In genomic region chr8:95589282-95589681, GRCm38 (mm10) we compare ENCODE assay signal across 31 mouse cellular contexts. TPM values are rescaled to one million over a fixed set of nuclear protein-coding genes. Genes with fewer than 3 reads are reported as not detected.
A peak's percentile ranks its signal among the peaks of the same experiment; 100 is the strongest.
DNase-seq lines count a peak whose midpoint lies in the region; ATAC-seq and TF ChIP-seq lines count a peak whose summit lies in the region.
"Had no signal": no experiment of that assay in that cellular context is flagged by ENCODE, and none has a peak within 500 bp of the region (broad histone marks: within the 10 kb centered on the region; RNA-seq: fewer than 3 reads in every experiment).

No protein-coding gene starts in this region.

- DNase-seq in hindbrain, embryonic 10.5 days (ENCODE audit: low spot score): peak; percentile 29
- DNase-seq in lung, embryonic 14.5 days: no peak
- DNase-seq in lung, postnatal 14 days: no peak
- no peak for DNase-seq in ES-E14 (ENCODE audit: low read depth, low spot score)
- DNase-seq in stomach, postnatal 0 days (ENCODE audit: low spot score): no peak
- no peak for DNase-seq in retina, postnatal 1 day
- DNase-seq: B cell, adult 2 months; cerebellum, adult 11 months; cerebellum, postnatal 10 days; embryo, embryonic 11 days; heart, postnatal 4 days; kidney, adult 11 months; kidney, postnatal 36 days; lung, adult 18-20 months; lung, postnatal 4 days; thymus, postnatal 14 days had no signal

- H3K4me1 ChIP-seq in hindbrain, embryonic 10.5 days (replicated peaks): peaks cover 4% of the 10 kb centered on the region
- H3K4me1 ChIP-seq in hindbrain, embryonic 16.5 days (ENCODE audit: control insufficient read depth, insufficient read depth, low read depth, low read length): no peaks in the 10 kb centered on the region
- H3K4me1 ChIP-seq in lung, embryonic 14.5 days (ENCODE audit: insufficient read depth): no peaks in the 10 kb centered on the region
- peaks cover 0 to 5% of the 10 kb centered on the region in 2 experiments; a peak in 2 of 4 replicates for H3K4me1 ChIP-seq in ES-E14 (ENCODE audit: control insufficient read depth in 2 of 2, insufficient read depth in 2 of 2, low read length in 2 of 2, poor library complexity in 1 of 2)
- H3K4me1 ChIP-seq in stomach, postnatal 0 days (replicated peaks; ENCODE audit: control insufficient read depth, insufficient read depth): no peaks in the 10 kb centered on the region
- H3K4me1 ChIP-seq: embryonic facial prominence, embryonic 13.5 days; kidney, embryonic 15.5 days; limb, embryonic 15.5 days; midbrain, embryonic 15.5 days; neural tube, embryonic 12.5 days had no signal

- H3K9me3 ChIP-seq in hindbrain, embryonic 10.5 days: no peaks in the 10 kb centered on the region
- peaks cover 2% of the 10 kb centered on the region; the same call in 1 of the 2 replicates for H3K9me3 ChIP-seq in hindbrain, embryonic 16.5 days (ENCODE audit: control insufficient read depth, low read length)
- no peaks in the 10 kb centered on the region for H3K9me3 ChIP-seq in lung, embryonic 14.5 days (ENCODE audit: low read depth, low read length)
- H3K9me3 ChIP-seq in ES-E14 (ENCODE audit: control insufficient read depth, insufficient read depth, low read depth, low read length): no peaks in the 10 kb centered on the region
- H3K9me3 ChIP-seq in stomach, postnatal 0 days (ENCODE audit: control insufficient read depth, low read length): no peaks in the 10 kb centered on the region
- H3K9me3 ChIP-seq: embryonic facial prominence, embryonic 13.5 days; forebrain, embryonic 12.5 days; heart, embryonic 15.5 days; kidney, embryonic 15.5 days; limb, embryonic 15.5 days; midbrain, embryonic 15.5 days; neural tube, embryonic 12.5 days had no signal

- H3K36me3 ChIP-seq in hindbrain, embryonic 10.5 days: no peaks in the 10 kb centered on the region
- H3K36me3 ChIP-seq in hindbrain, embryonic 16.5 days (ENCODE audit: control insufficient read depth, insufficient read depth, low read length): no peaks in the 10 kb centered on the region
- H3K36me3 ChIP-seq in lung, embryonic 14.5 days (ENCODE audit: insufficient read depth): no peaks in the 10 kb centered on the region
- no peaks in the 10 kb centered on the region for H3K36me3 ChIP-seq in ES-E14 (ENCODE audit: control insufficient read depth, insufficient read depth, low read length, poor library complexity, severe bottlenecking)
- H3K36me3 ChIP-seq in stomach, postnatal 0 days (ENCODE audit: control insufficient read depth, insufficient read depth, low read length): no peaks in the 10 kb centered on the region
- H3K36me3 ChIP-seq: embryonic facial prominence, embryonic 13.5 days; forebrain, embryonic 12.5 days; heart, embryonic 15.5 days; kidney, embryonic 15.5 days; limb, embryonic 15.5 days; midbrain, embryonic 15.5 days; neural tube, embryonic 12.5 days had no signal

- H3K27ac ChIP-seq in hindbrain, embryonic 10.5 days: no peak overlapping the region
- H3K27ac ChIP-seq in hindbrain, embryonic 16.5 days (ENCODE audit: low read depth, low read length): no peak overlapping the region
- H3K27ac ChIP-seq in lung, embryonic 14.5 days (ENCODE audit: low read depth): no peak overlapping the region
- H3K27ac ChIP-seq in ES-E14 (ENCODE audit: insufficient read depth, low read depth, low read length, poor library complexity, severe bottlenecking): no peak overlapping the region
- H3K27ac ChIP-seq in stomach, postnatal 0 days (replicated peaks): no peak overlapping the region
- H3K27ac ChIP-seq: embryonic facial prominence, embryonic 13.5 days; forebrain, embryonic 12.5 days; heart, embryonic 15.5 days; kidney, embryonic 15.5 days; limb, embryonic 15.5 days; midbrain, embryonic 15.5 days; neural tube, embryonic 12.5 days had no signal

- ATAC-seq in hindbrain, embryonic 16.5 days: no peak
- ATAC-seq in lung, embryonic 14.5 days (ENCODE audit: insufficient read depth): no peak
- no peak for ATAC-seq in stomach, postnatal 0 days (ENCODE audit: low FRiP score, low TSS enrichment)
- ATAC-seq: midbrain, embryonic 15.5 days had no signal

- no peak overlapping the region for H3K4me2 ChIP-seq in hindbrain, embryonic 16.5 days (ENCODE audit: low read length)
- no peak overlapping the region for H3K4me2 ChIP-seq in lung, embryonic 14.5 days
- no peak overlapping the region for H3K4me2 ChIP-seq in stomach, postnatal 0 days (replicated peaks; ENCODE audit: low read depth)
- H3K4me2 ChIP-seq: embryonic facial prominence, embryonic 13.5 days; forebrain, embryonic 12.5 days; heart, embryonic 15.5 days; kidney, embryonic 15.5 days; limb, embryonic 15.5 days; midbrain, embryonic 15.5 days; neural tube, embryonic 12.5 days had no signal

- no peak overlapping the region for H3K4me3 ChIP-seq in hindbrain, embryonic 10.5 days
- H3K4me3 ChIP-seq in hindbrain, embryonic 16.5 days (ENCODE audit: low read length): no peak overlapping the region
- no peak overlapping the region for H3K4me3 ChIP-seq in lung, embryonic 14.5 days (ENCODE audit: low read depth, low read length)
- H3K4me3 ChIP-seq in ES-E14 (ENCODE audit: insufficient read depth in 1 of 2, low read depth in 1 of 2, low read length in 2 of 2, poor library complexity in 1 of 2, severe bottlenecking in 1 of 2): no peak overlapping the region
- H3K4me3 ChIP-seq in stomach, postnatal 0 days (ENCODE audit: low read depth, low read length): no peak overlapping the region
- H3K4me3 ChIP-seq: embryonic facial prominence, embryonic 13.5 days; erythroblast, embryonic 14.5 days; forebrain, embryonic 12.5 days; heart, embryonic 15.5 days; kidney, embryonic 15.5 days; limb, embryonic 15.5 days; midbrain, embryonic 15.5 days; neural tube, embryonic 12.5 days had no signal

- in situ Hi-C loops in ES-E14 (cut with MboI; ENCODE audit: low sequenced_read_pairs in 2 of 2, unreplicated experiment in 2 of 2): no loop called here

- H3K27me3 ChIP-seq in hindbrain, embryonic 10.5 days (ENCODE audit: insufficient read depth, poor library complexity, severe bottlenecking): no peaks in the 10 kb centered on the region
- H3K27me3 ChIP-seq in hindbrain, embryonic 16.5 days (replicated peaks; ENCODE audit: control insufficient read depth, insufficient read depth, low read length): no peaks in the 10 kb centered on the region
- H3K27me3 ChIP-seq in lung, embryonic 14.5 days (ENCODE audit: insufficient read depth, low read length): no peaks in the 10 kb centered on the region
- H3K27me3 ChIP-seq in stomach, postnatal 0 days (ENCODE audit: control insufficient read depth, insufficient read depth, low read length): no peaks in the 10 kb centered on the region
- H3K27me3 ChIP-seq: CH12.LX; embryonic facial prominence, embryonic 13.5 days; forebrain, embryonic 12.5 days; heart, embryonic 15.5 days; kidney, embryonic 15.5 days; limb, embryonic 15.5 days; midbrain, embryonic 15.5 days; neural tube, embryonic 12.5 days had no signal

- H3K9ac ChIP-seq in hindbrain, embryonic 16.5 days (ENCODE audit: low read depth, low read length): no peak overlapping the region
- no peak overlapping the region for H3K9ac ChIP-seq in lung, embryonic 14.5 days
- H3K9ac ChIP-seq in ES-E14 (ENCODE audit: insufficient read depth, low read depth, low read length, poor library complexity, severe bottlenecking): no peak overlapping the region
- H3K9ac ChIP-seq in stomach, postnatal 0 days (ENCODE audit: low read length): no peak overlapping the region
- H3K9ac ChIP-seq: embryonic facial prominence, embryonic 13.5 days; forebrain, embryonic 12.5 days; heart, embryonic 15.5 days; kidney, embryonic 15.5 days; limb, embryonic 15.5 days; midbrain, embryonic 15.5 days; neural tube, embryonic 12.5 days had no signal

- no peak for TF ChIP-seq EP300 in stomach, postnatal 0 days (optimal IDR thresholded peaks at IDR 0.05)

- WGBS in hindbrain, embryonic 10.5 days: 59% methylated on average over 10 of the region's 10 CpGs
- 65% methylated on average over 10 of the region's 10 CpGs for WGBS in hindbrain, embryonic 16.5 days
- 58% methylated on average over 10 of the region's 10 CpGs for WGBS in lung, embryonic 14.5 days
- WGBS in stomach, postnatal 0 days: 60% methylated on average over 10 of the region's 10 CpGs

- 0 out of 2 replicates have a peak, but pooled peaks have one; percentile 21 for TF ChIP-seq CTCF in lung, embryonic 14.5 days (IDR thresholded peaks at IDR 0.05; ENCODE audit: low read depth)
- 0 out of 2 replicates have a peak, but pooled peaks have one; percentile 12 for TF ChIP-seq CTCF in stomach, postnatal 0 days (IDR thresholded peaks at IDR 0.05; ENCODE audit: low read depth)

TF ChIP-seq in ES-E14, 5 proteins besides CTCF, POLR2A, EP300 and RAD21:
- TF ChIP-seq MAFK (IDR thresholded peaks at IDR 0.05; ENCODE audit: insufficient read depth, low read depth, low read length) (peak; percentile 34; the same call in 1 of the 2 replicates), ZNF384 (IDR thresholded peaks at IDR 0.05; ENCODE audit: low read depth, low read length) (no peak), ZC3H11A (IDR thresholded peaks at IDR 0.05; ENCODE audit: borderline replicate concordance, low read depth, low read length) (0 out of 2 replicates have a peak, but pooled peaks have one; percentile 25), HCFC1 (IDR thresholded peaks at IDR 0.05; ENCODE audit: borderline replicate concordance, insufficient read depth, low read length) (no peak), CHD2 (IDR thresholded peaks at IDR 0.05; ENCODE audit: low read depth, low read length) (no peak)

RNA-seq across cellular contexts. Expression of gene Prss54, which starts 13.1 kb away (rescaled TPM):
- polyA plus RNA-seq in hindbrain, embryonic 10.5 days (2016; fragmentation: Nextera tagmentation; extraction: Ambion mirVana): not detected in 2 replicates
- polyA plus RNA-seq in hindbrain, embryonic 16.5 days (2015; fragmentation: Nextera tagmentation; extraction: Ambion mirVana): not detected in 2 replicates
- not detected in 2 replicates for polyA plus RNA-seq in lung, embryonic 14.5 days (2014; fragmentation: Nextera tagmentation; extraction: Ambion mirVana)
- not detected in 2 replicates for total RNA-seq in ES-E14 (2012; rRNA removed)
- polyA plus RNA-seq in stomach, postnatal 0 days (2015; fragmentation: Nextera tagmentation; extraction: Ambion mirVana): not detected in 2 replicates
- total RNA-seq: adrenal gland, postnatal 4 days; CH12.LX; gastrocnemius, adult 18-20 months; gastrocnemius, postnatal 4 days; heart, postnatal 4 days; left cerebral cortex, adult 18-20 months had no signal
- polyA plus RNA-seq: embryonic facial prominence, embryonic 13.5 days; erythroblast, embryonic 14.5 days; forebrain, embryonic 12.5 days; heart, embryonic 15.5 days; kidney, embryonic 15.5 days; limb, embryonic 15.5 days; midbrain, embryonic 15.5 days; neural tube, embryonic 12.5 days; spleen, adult 2 months had no signal

RNA-seq across cellular contexts. Expression of gene Gins3, which starts 44.0 kb away (rescaled TPM):
- polyA plus RNA-seq in hindbrain, embryonic 10.5 days (2016; fragmentation: Nextera tagmentation; extraction: Ambion mirVana): 28.0 and 28.9 TPM in 2 replicates
- 7.5 and 7.7 TPM in 2 replicates for polyA plus RNA-seq in hindbrain, embryonic 16.5 days (2015; fragmentation: Nextera tagmentation; extraction: Ambion mirVana)
- 26.5 and 31.6 TPM in 2 replicates for polyA plus RNA-seq in lung, embryonic 14.5 days (2014; fragmentation: Nextera tagmentation; extraction: Ambion mirVana)
- total RNA-seq in ES-E14 (2012; rRNA removed): 12.7 and 13.9 TPM in 2 replicates
- polyA plus RNA-seq in stomach, postnatal 0 days (2015; fragmentation: Nextera tagmentation; extraction: Ambion mirVana): 4.7 and 5.0 TPM in 2 replicates

RNA-seq across cellular contexts. Expression of gene Ccdc113, which starts 55.4 kb away (rescaled TPM):
- polyA plus RNA-seq in hindbrain, embryonic 10.5 days (2016; fragmentation: Nextera tagmentation; extraction: Ambion mirVana): 0.98 and 2.6 TPM in 2 replicates
- 2.4 and 3.4 TPM in 2 replicates for polyA plus RNA-seq in hindbrain, embryonic 16.5 days (2015; fragmentation: Nextera tagmentation; extraction: Ambion mirVana)
- 0.24 and 0.53 TPM in 2 replicates for polyA plus RNA-seq in lung, embryonic 14.5 days (2014; fragmentation: Nextera tagmentation; extraction: Ambion mirVana)
- 1.1 and 1.4 TPM in 2 replicates for total RNA-seq in ES-E14 (2012; rRNA removed)
- polyA plus RNA-seq in stomach, postnatal 0 days (2015; fragmentation: Nextera tagmentation; extraction: Ambion mirVana): 0.42 and 0.62 TPM in 2 replicates
- total RNA-seq: CH12.LX; gastrocnemius, adult 18-20 months had no signal
- polyA plus RNA-seq: erythroblast, embryonic 14.5 days; spleen, adult 2 months had no signal
